Mouse (Mus musculus) heart, adult 2 months (tissue): Measurements from ENCODE around the gene Tjp3. TPM values are rescaled to one million over a fixed set of nuclear protein-coding genes. Genes with fewer than 3 reads are reported as not detected.

ENCODE experiments used
- DNase-seq, 2 experiments: peaks; one replicate each; pipeline ENCODE4 v3.0.0; 2021
- H3K27ac ChIP-seq: fragments of 200-600 bp; 2 replicates; pipeline ENCODE4 v1.8.1; 2022
- H3K27me3 ChIP-seq: fragments of 200-500 bp; 2 replicates; pipeline ENCODE4 v1.6.1; 2012; ENCODE audit warnings: mild to moderate bottlenecking, low read length, inconsistent platforms, mixed read lengths; ENCODE audit not compliant: control insufficient read depth, insufficient read depth
- H3K36me3 ChIP-seq: fragments of 200-500 bp; 2 replicates; pipeline ENCODE4 v1.6.1; 2012; ENCODE audit warnings: low read length, inconsistent platforms; ENCODE audit not compliant: control insufficient read depth, insufficient read depth
- H3K4me1 ChIP-seq: fragments of 200-500 bp; 2 replicates; pipeline ENCODE4 v1.6.1; 2011; ENCODE audit warnings: low read length; ENCODE audit not compliant: control insufficient read depth, insufficient read depth
- H3K4me3 ChIP-seq: fragments of 200-600 bp; 2 replicates; pipeline ENCODE4 v1.8.1; 2022
- H3K79me2 ChIP-seq: fragments of 200-500 bp; replicated peaks from 2 replicates; pipeline ENCODE4 v1.6.1; 2012; ENCODE audit warnings: mild to moderate bottlenecking, inconsistent platforms, low read length, moderate library complexity, mixed read lengths; ENCODE audit not compliant: control insufficient read depth, insufficient read depth
- H3K9ac ChIP-seq: fragments of 200-500 bp; 2 replicates; pipeline ENCODE4 v1.6.1; 2012; ENCODE audit warnings: low read depth, mild to moderate bottlenecking, control low read depth, inconsistent platforms, low read length, mixed read lengths
- CTCF ChIP-seq: fragments of 200-600 bp; IDR thresholded peaks from 2 replicates; pipeline ENCODE4 v1.8.1; 2022; ENCODE audit warnings: antibody characterized with exemption, mild to moderate bottlenecking, moderate library complexity
- EP300 ChIP-seq: fragments of 200-500 bp; IDR thresholded peaks from 2 replicates; pipeline ENCODE4 v1.6.1; 2011; ENCODE audit warnings: low read depth, low read length, control low read depth; ENCODE audit not compliant: insufficient read depth
- POLR2A ChIP-seq: fragments of 200-500 bp; IDR thresholded peaks from 2 replicates; pipeline ENCODE4 v1.6.1; 2011; ENCODE audit warnings: mild to moderate bottlenecking, low read depth, low read length, control low read depth; ENCODE audit not compliant: insufficient read depth
- WGBS: fragments of 180-500 bp; shearing (Covaris S2); methylation state at CpG from one replicate; pipeline ENCODE4 v1.1.7; 2018; 5-methylcytosine and 5-hydroxymethylcytosine counted together
- intact Hi-C: fragments of 180-260 bp; cut with DNase I; formaldehyde crosslinking; loops from one replicate; pipeline ENCODE4 v1.15.1; 2025
- polyA plus RNA-seq: library from polyadenylated mRNA; depleted of rRNA; stranded (reverse); fragments of >200 nt; gene quantifications from 2 replicates; pipeline ENCODE4 v1.2.3, GENCODE M21; 2012
- total RNA-seq, 2 experiments: library from RNA; stranded (reverse); gene quantifications; 2 replicates each; pipeline ENCODE4 v1.2.3; 2021

Gene Tjp3
- total and polyA plus RNA-seq, 3 experiments = 0.78 TPM; not detected in 2

GRCm38 (mm10) chr10:81325781-81326180 lies 34.4 kb upstream of the Tjp3 start:
- intact Hi-C loops = no loop called here
- Histone ChIP-seq H3K79me2 (no peaks in the 10 kb centered on the region; the same call in 1 of the 2 replicates), H3K4me1 (peaks cover 32% of the 10 kb centered on the region), H3K27ac (peak overlapping the region; percentile 86), H3K36me3 (no peaks in the 10 kb centered on the region; the same call in 1 of the 2 replicates), H3K27me3 (no peaks in the 10 kb centered on the region), H3K9ac (no peak overlapping the region), H3K4me3 (no peak overlapping the region)
- no peak for TF ChIP-seq CTCF
- TF ChIP-seq POLR2A = no peak
- no peak for TF ChIP-seq EP300
- no peak for DNase-seq
- 85% methylated on average over 18 of the region's 18 CpGs for WGBS

DNA sequence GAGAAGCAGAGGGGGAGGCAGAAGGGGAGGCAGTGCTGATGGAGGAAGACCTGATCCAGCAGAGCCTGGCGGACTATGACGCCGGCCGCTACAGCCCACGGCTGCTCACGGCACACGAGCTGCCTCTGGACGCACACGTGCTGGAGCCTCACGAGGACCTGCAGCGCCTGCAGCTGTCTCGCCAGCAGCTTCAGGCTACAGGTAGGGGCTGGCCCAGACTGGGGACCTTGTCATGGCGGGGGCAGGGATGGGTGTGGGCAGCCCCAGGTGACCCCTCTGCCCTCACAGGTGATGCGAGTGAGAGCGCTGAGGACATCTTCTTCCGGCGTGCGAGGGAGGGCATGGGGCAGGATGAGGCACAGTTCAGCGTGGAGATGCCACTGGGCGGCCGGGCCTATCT lies 33.8 kb upstream of the Tjp3 start:
- Histone ChIP-seq H3K9ac (no peak overlapping the region), H3K36me3 (no peaks in the 10 kb centered on the region; the same call in 1 of the 2 replicates)

GRCm38 (mm10) chr10:81323791-81324530 lies 32.6 kb upstream of the Tjp3 start:
- 89% methylated on average over 18 of the region's 18 CpGs for WGBS
- Histone ChIP-seq H3K27ac (no peak overlapping the region), H3K4me3 (no peak overlapping the region), H3K27me3 (no peaks in the 10 kb centered on the region), H3K4me1 (peaks cover 23% of the 10 kb centered on the region), H3K79me2 (no peaks in the 10 kb centered on the region; the same call in 1 of the 2 replicates), H3K36me3 (no peaks in the 10 kb centered on the region; the same call in 1 of the 2 replicates), H3K9ac (no peak overlapping the region)
- TF ChIP-seq POLR2A (no peak), CTCF (no peak), EP300 (no peak)
- DNase-seq = no peak
- intact Hi-C loops = no loop called here

More for the DNA sequence above, 33.8 kb upstream of the Tjp3 start:
- no peak for DNase-seq
- no peak overlapping the region for H3K4me3 ChIP-seq
- TF ChIP-seq CTCF (no peak), EP300 (no peak), POLR2A (no peak)
- WGBS = 94% methylated on average over 21 of the region's 21 CpGs
- intact Hi-C loops = no loop called here
- H3K4me1 ChIP-seq = peaks cover 29% of the 10 kb centered on the region
- no peak overlapping the region for H3K27ac ChIP-seq
- no peaks in the 10 kb centered on the region for H3K27me3 ChIP-seq
- no peaks in the 10 kb centered on the region; the same call in 1 of the 2 replicates for H3K79me2 ChIP-seq

DNA sequence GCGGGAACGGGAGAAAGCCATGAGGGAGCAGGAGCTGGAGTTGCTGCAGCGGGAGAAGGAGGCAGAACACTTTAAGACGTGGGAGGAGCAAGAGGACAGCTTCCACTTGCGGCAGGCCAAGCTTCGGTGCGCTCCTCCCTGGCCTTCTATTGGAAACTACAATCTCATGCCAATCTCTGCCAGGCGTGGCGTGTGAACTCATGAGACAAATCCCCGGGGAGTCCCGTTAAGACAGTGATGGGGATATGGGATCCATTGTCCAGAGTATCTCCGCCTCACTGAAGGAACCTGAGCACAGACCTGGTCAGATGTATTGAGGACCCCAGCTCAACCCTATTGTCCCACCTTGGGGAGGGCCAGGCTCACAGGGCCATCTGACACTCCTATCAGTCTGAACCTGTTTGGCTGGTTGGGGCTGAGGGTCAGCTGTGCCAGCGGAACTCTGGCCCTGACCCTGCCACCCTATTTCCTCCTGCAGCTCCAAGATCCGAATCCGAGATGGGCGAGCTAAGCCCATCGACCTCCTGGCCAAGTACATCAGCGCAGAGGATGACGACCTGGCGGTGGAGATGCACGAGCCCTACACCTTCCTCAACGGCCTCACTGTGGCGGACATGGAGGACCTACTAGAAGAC lies 31.9 kb upstream of the Tjp3 start:
- intact Hi-C loops = no loop called here
- Histone ChIP-seq H3K27ac (no peak overlapping the region), H3K79me2 (no peaks in the 10 kb centered on the region; the same call in 1 of the 2 replicates), H3K4me1 (peaks cover 18% of the 10 kb centered on the region), H3K9ac (no peak overlapping the region), H3K4me3 (no peak overlapping the region), H3K27me3 (no peaks in the 10 kb centered on the region), H3K36me3 (no peaks in the 10 kb centered on the region; the same call in 1 of the 2 replicates)
- WGBS = 86% methylated on average over 23 of the region's 23 CpGs
- DNase-seq = no peak
- TF ChIP-seq CTCF (no peak), EP300 (no peak), POLR2A (no peak)

GRCm38 (mm10) chr10:81322444-81322843 lies 31.1 kb upstream of the Tjp3 start:
- intact Hi-C loops = no loop called here

GRCm38 (mm10) chr10:81321436-81321835 lies 30.1 kb upstream of the Tjp3 start:
- Histone ChIP-seq H3K36me3 (no peaks in the 10 kb centered on the region; the same call in 1 of the 2 replicates), H3K79me2 (no peaks in the 10 kb centered on the region; the same call in 1 of the 2 replicates), H3K4me3 (peak overlapping the region; percentile 79), H3K27ac (peak overlapping the region; percentile 99), H3K4me1 (peaks cover 9% of the 10 kb centered on the region), H3K27me3 (no peaks in the 10 kb centered on the region), H3K9ac (peak overlapping the region; percentile 88)
- intact Hi-C loops = loop anchor here (2.0 kb wide), 1 partner anchor 29 kb away; the partner anchor contains the start of gene Hmg20b
- DNase-seq = no peak
- WGBS = 2% methylated on average over 20 of the region's 20 CpGs
- TF ChIP-seq POLR2A = no peak
- no peak for TF ChIP-seq EP300
- TF ChIP-seq CTCF = no peak

More at GRCm38 (mm10) chr10:81322444-81322843, 31.1 kb upstream of the Tjp3 start:
- Histone ChIP-seq H3K4me3 (peak overlapping the region; percentile 79; the same call in 1 of the 2 replicates), H3K36me3 (no peaks in the 10 kb centered on the region; the same call in 1 of the 2 replicates), H3K4me1 (peaks cover 13% of the 10 kb centered on the region), H3K27me3 (no peaks in the 10 kb centered on the region), H3K27ac (no peak overlapping the region), H3K9ac (no peak overlapping the region), H3K79me2 (no peaks in the 10 kb centered on the region; the same call in 1 of the 2 replicates)
- no peak for TF ChIP-seq CTCF
- TF ChIP-seq POLR2A = no peak
- no peak for TF ChIP-seq EP300
- no peak for DNase-seq
- 81% methylated on average over 27 of the region's 27 CpGs for WGBS
